Comparison of ENCODE assay signal across 8 mouse cellular contexts in the genomic region with DNA sequence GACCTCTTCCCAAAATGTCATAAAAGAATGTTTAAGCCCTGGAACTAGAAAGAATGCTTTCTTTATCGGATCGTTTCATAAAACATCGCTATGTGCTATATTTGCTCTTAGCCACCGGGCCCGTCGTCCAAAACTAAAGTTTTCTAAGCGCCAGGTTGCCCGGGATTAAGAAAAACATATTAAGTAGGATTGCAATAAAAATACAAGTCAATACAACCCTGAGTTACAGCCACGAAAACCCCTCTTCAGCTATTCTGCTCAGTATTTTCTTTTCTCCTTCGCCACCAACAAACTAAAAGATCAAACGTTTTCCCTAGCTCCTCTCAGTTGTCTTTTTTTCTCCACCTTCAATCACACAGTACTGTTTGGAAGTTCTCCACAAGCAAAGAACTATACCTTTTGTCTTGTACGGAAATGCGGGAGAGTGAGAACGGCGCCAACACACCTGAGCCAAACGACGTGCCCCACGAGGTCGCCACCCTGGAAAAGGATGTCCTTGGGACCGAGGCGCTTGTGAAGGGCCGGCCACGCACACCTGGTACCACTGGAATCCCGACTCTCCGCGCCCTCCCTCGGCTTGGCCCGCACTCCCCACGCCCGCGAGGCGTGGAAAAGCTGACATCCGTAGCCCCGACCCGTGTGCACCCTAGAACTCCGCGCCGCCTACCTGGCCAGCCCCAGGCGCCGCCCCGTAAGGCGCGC. TPM values are rescaled to one million over a fixed set of nuclear protein-coding genes. Genes with fewer than 3 reads are reported as not detected.
DNase-seq lines count a peak whose midpoint lies in the region; ATAC-seq lines count a peak whose summit lies in the region.

No protein-coding gene starts in this region.

- peak overlapping the region; percentile 73 for H3K4me3 ChIP-seq in forebrain, embryonic 16.5 days (replicated peaks; ENCODE audit: low read length)
- peak overlapping the region; percentile 79 for H3K4me3 ChIP-seq in kidney, embryonic 15.5 days (replicated peaks)

- H3K27ac ChIP-seq in forebrain, embryonic 16.5 days (ENCODE audit: low read length): no peak overlapping the region
- H3K27ac ChIP-seq in kidney, embryonic 15.5 days: peak overlapping the region; percentile 94

- H3K4me1 ChIP-seq in forebrain, embryonic 16.5 days (replicated peaks; ENCODE audit: control insufficient read depth, insufficient read depth, low read length): peaks cover 24% of the 10 kb centered on the region
- H3K4me1 ChIP-seq in kidney, embryonic 15.5 days: peaks cover 39% of the 10 kb centered on the region

- peak; percentile 36 for DNase-seq in retina, embryonic 14.5 days (ENCODE audit: low spot score)
- no peak for DNase-seq in retina, postnatal 1 day
- DNase-seq in lung, postnatal 14 days: peak; percentile 12
- no peak for DNase-seq in layer of hippocampus, adult 8-10 months (ENCODE audit: low spot score in 2 of 2)
- DNase-seq in gastrocnemius, postnatal 36 days: no peak

- peak overlapping the region; percentile 62 for H3K9ac ChIP-seq in forebrain, embryonic 16.5 days (replicated peaks; ENCODE audit: low read depth, low read length)
- H3K9ac ChIP-seq in kidney, embryonic 15.5 days: peak overlapping the region; percentile 64

- intact Hi-C loops in gastrocnemius, postnatal 36 days (cut with DNase I): no loop called here

- no peak; the same call in 1 of the 2 replicates for ATAC-seq in forebrain, embryonic 16.5 days
- peak; percentile 59 for ATAC-seq in kidney, embryonic 15.5 days (replicated peaks; ENCODE audit: low FRiP score)
- ATAC-seq in inflammation-experienced regulatory T-cells, adult 6 months: no peak

- peak overlapping the region; percentile 98 for H3K4me2 ChIP-seq in forebrain, embryonic 16.5 days (ENCODE audit: low read length)
- peak overlapping the region; percentile 94 for H3K4me2 ChIP-seq in kidney, embryonic 15.5 days

- 1% methylated on average over 43 of the region's 43 CpGs for WGBS in forebrain, embryonic 16.5 days
- under 1% methylated on average over 40 of the region's 43 CpGs for WGBS in kidney, embryonic 15.5 days

- no peaks in the 10 kb centered on the region for H3K36me3 ChIP-seq in forebrain, embryonic 16.5 days (ENCODE audit: control insufficient read depth, insufficient read depth)
- H3K36me3 ChIP-seq in kidney, embryonic 15.5 days: no peaks in the 10 kb centered on the region

- no peaks in the 10 kb centered on the region for H3K9me3 ChIP-seq in forebrain, embryonic 16.5 days (ENCODE audit: control insufficient read depth, low read length)
- no peaks in the 10 kb centered on the region for H3K9me3 ChIP-seq in kidney, embryonic 15.5 days (replicated peaks)

- peaks cover 31% of the 10 kb centered on the region for H3K27me3 ChIP-seq in forebrain, embryonic 16.5 days (replicated peaks; ENCODE audit: control insufficient read depth, insufficient read depth, low read length)
- peaks cover 79% of the 10 kb centered on the region for H3K27me3 ChIP-seq in kidney, embryonic 15.5 days

RNA-seq across cellular contexts. Expression of a gene that starts 34.0 kb away (rescaled TPM):
- polyA plus RNA-seq in forebrain, embryonic 16.5 days (2015; fragmentation: Nextera tagmentation; extraction: Ambion mirVana): 42.1 and 43.5 TPM in 2 replicates
- polyA plus RNA-seq in kidney, embryonic 15.5 days (2015; fragmentation: Nextera tagmentation; extraction: Ambion mirVana): 12.3 and 13.8 TPM in 2 replicates
- under 1 TPM in 1 of 3 experiments, not detected in 2; 0.18 TPM for polyA plus RNA-seq in inflammation-experienced regulatory T-cells, adult 6 months (2017; shearing (Covaris generic))
- 10 to 100 TPM; 77.1 to 93.8 (median 83.6) TPM for total RNA-seq in layer of hippocampus, adult 8-10 months (2022)
- 1 to 10 TPM; 6.2 to 6.3 TPM for total RNA-seq in gastrocnemius, postnatal 36 days (2021)

Comparison
In these comparisons a context has a peak if more than half of its experiments do, and no peak if none do; other contexts are left out.
1. DNase-seq: peak in retina, embryonic 14.5 days (single experiment) and lung, postnatal 14 days (single experiment); none in retina, postnatal 1 day (single experiment), layer of hippocampus, adult 8-10 months (0 of 2) and gastrocnemius, postnatal 36 days (0 of 2).
2. RNA of a gene that starts 34.0 kb away (polyA plus RNA-seq): 42.1 to 43.5 TPM in forebrain, embryonic 16.5 days and 12.3 to 13.8 TPM in kidney, embryonic 15.5 days; 0.18 TPM in inflammation-experienced regulatory T-cells, adult 6 months; every median in the first group is over 10 times any median in the second.